Mouse (Mus musculus) ES-Bruce4 (cell line): ENCODE data around the gene Rpl10a.
"Not testable (repeated sequence)": the region's sequence is repeated elsewhere in the genome, so short reads cannot be mapped to it uniquely, and the experiment has no call there.

ENCODE experiments used
- CTCF ChIP-seq: IDR thresholded peaks from one replicate; pipeline ENCODE4 v1.8.1; 2011; ENCODE audit warnings: low read depth, low read length
- EP300 ChIP-seq: IDR thresholded peaks from 2 replicates; pipeline ENCODE4 v1.6.1; 2011; ENCODE audit warnings: low read depth, low read length; ENCODE audit not compliant: insufficient read depth
- POLR2A ChIP-seq: IDR thresholded peaks from one replicate; pipeline ENCODE4 v1.8.1; 2011; ENCODE audit warnings: low read length; ENCODE audit not compliant: insufficient read depth

GRCm38 (mm10) chr17:28330590-28330989 lies 2.3 kb downstream of the Rpl10a start:
- not testable (repeated sequence) for TF ChIP-seq POLR2A, CTCF, EP300
